Mouse (Mus musculus) heart, postnatal 0 days (tissue): ENCODE measurements around the gene BC107364. TPM values are rescaled to one million over a fixed set of nuclear protein-coding genes. Genes with fewer than 3 reads are reported as not detected.
"Not testable (repeated sequence)": the region's sequence is repeated elsewhere in the genome, so short reads cannot be mapped to it uniquely, and the experiment has no call there.

ENCODE experiments used
- ATAC-seq: fragments of 200-750 bp; cut with Nextera tagmentation; 2 replicates; pipeline ENCODE4 v1.8.0; 2017; ENCODE audit warnings: low read depth, moderate number of reproducible peaks, moderate library complexity; ENCODE audit not compliant: insufficient read depth
- DNase-seq: peaks from one replicate; pipeline ENCODE4 v3.0.0-alpha.2; 2016; ENCODE audit warnings: low spot score
- H3K27ac ChIP-seq: fragments of 300-500 bp; sonication (generic); 2 replicates; pipeline ENCODE4 v1.5.1; 2014; ENCODE audit warnings: low read depth, mild to moderate bottlenecking
- H3K27me3 ChIP-seq: fragments of 300-500 bp; sonication (generic); 2 replicates; pipeline ENCODE4 v1.6.1; 2014; ENCODE audit warnings: low read length, mixed read lengths; ENCODE audit not compliant: control insufficient read depth, insufficient read depth
- H3K36me3 ChIP-seq: fragments of 300-500 bp; sonication (generic); replicated peaks from 2 replicates; pipeline ENCODE4 v1.6.1; 2014; ENCODE audit warnings: low read length, mixed read lengths; ENCODE audit not compliant: control insufficient read depth, insufficient read depth
- H3K4me1 ChIP-seq: fragments of 300-500 bp; sonication (generic); 2 replicates; pipeline ENCODE4 v1.6.1; 2014; ENCODE audit warnings: antibody characterized with exemption; ENCODE audit not compliant: control insufficient read depth, insufficient read depth
- H3K4me2 ChIP-seq: fragments of 300-500 bp; sonication (generic); 2 replicates; pipeline ENCODE4 v1.6.1; 2014; ENCODE audit warnings: low read depth, mild to moderate bottlenecking, low read length, moderate library complexity
- H3K4me3 ChIP-seq: fragments of 300-500 bp; sonication (generic); 2 replicates; pipeline ENCODE4 v1.5.1; 2014; ENCODE audit warnings: low read depth, low read length
- H3K9ac ChIP-seq: fragments of 300-500 bp; sonication (generic); replicated peaks from 2 replicates; pipeline ENCODE4 v1.6.1; 2014; ENCODE audit warnings: low read depth, low read length, mixed read lengths
- H3K9me3 ChIP-seq: fragments of 300-500 bp; sonication (generic); replicated peaks from 2 replicates; pipeline ENCODE4 v1.6.1; 2016; ENCODE audit warnings: low read length; ENCODE audit not compliant: control insufficient read depth
- CTCF ChIP-seq: IDR thresholded peaks from 2 replicates; pipeline ENCODE4 v1.5.1; 2016; ENCODE audit warnings: antibody characterized with exemption, control low read depth, low read depth
- EP300 ChIP-seq: IDR thresholded peaks from 2 replicates; pipeline ENCODE4 v1.6.1; 2016; ENCODE audit warnings: antibody characterized with exemption, low read depth
- WGBS: fragments of 180-500 bp; shearing (Covaris S2); extraction: QIAGEN DNeasy Blood & Tissue Kit; methylation state at CpG from one replicate; pipeline ENCODE4 v1.1.7; 2014; 5-methylcytosine and 5-hydroxymethylcytosine counted together
- polyA plus RNA-seq: library from polyadenylated mRNA; unstranded; fragments of >200 nt; fragmentation: Nextera tagmentation; extraction: Ambion mirVana; gene quantifications from 2 replicates; pipeline ENCODE4 v1.2.1, GENCODE M21; 2015
- total RNA-seq: library from RNA; depleted of rRNA; stranded (reverse); fragments of >200 nt; gene quantifications from 2 replicates; pipeline ENCODE4 v1.2.3, GENCODE M21; 2014; ENCODE audit warnings: low replicate concordance

BC107364 gene
- total and polyA plus RNA-seq, 2 experiments from 2014 or later, result 0.40 TPM; not detected in 1

- Histone ChIP-seq H3K27ac (no peak overlapping the region), H3K9me3 (no peaks in the 10 kb centered on the region; the same call in 1 of the 2 replicates), H3K4me2 (no peak overlapping the region), H3K4me1 (no peaks in the 10 kb centered on the region), H3K27me3 (peaks cover 31% of the 10 kb centered on the region), H3K4me3 (no peak overlapping the region), H3K36me3 (no peaks in the 10 kb centered on the region), H3K9ac (no peak overlapping the region)
- 62% methylated on average over 4 of the region's 4 CpGs for WGBS
- ATAC-seq (no peak), DNase-seq (no peak)
- TF ChIP-seq CTCF, result no peak
- TF ChIP-seq EP300, result no peak
Measured at GRCm38 (mm10) chr3:96429819-96430132, 22.3 kb downstream of the BC107364 start.

GRCm38 (mm10) chr3:96428941-96429818 is 22.9 kb downstream of the BC107364 start:
- H3K9me3 ChIP-seq, result no peaks in the 10 kb centered on the region
- H3K9ac ChIP-seq, result no peak overlapping the region
- DNase-seq, result peak; percentile 1
- 71% methylated on average over 13 of the region's 13 CpGs for WGBS
- no peaks in the 10 kb centered on the region for H3K36me3 ChIP-seq
- no peak overlapping the region for H3K4me3 ChIP-seq
- TF ChIP-seq CTCF (no peak), EP300 (no peak)
- peaks cover 26% of the 10 kb centered on the region for H3K27me3 ChIP-seq
- H3K4me2 ChIP-seq, result no peak overlapping the region
- ATAC-seq, result no peak
- no peaks in the 10 kb centered on the region for H3K4me1 ChIP-seq
- no peak overlapping the region for H3K27ac ChIP-seq

- H3K9me3 ChIP-seq, result no peaks in the 10 kb centered on the region
- DNase-seq, result no peak
- peak; percentile 74 for ATAC-seq
- no peak overlapping the region for H3K9ac ChIP-seq
- H3K4me1 ChIP-seq, result no peaks in the 10 kb centered on the region
- H3K4me3 ChIP-seq, result peak overlapping the region; percentile 16; the same call in 1 of the 2 replicates
- H3K27me3 ChIP-seq, result peaks cover 31% of the 10 kb centered on the region
- 5% methylated on average over 16 of the region's 16 CpGs for WGBS
- TF ChIP-seq EP300 (no peak), CTCF (peak; percentile 29; the same call in 1 of the 2 replicates)
- H3K36me3 ChIP-seq, result no peaks in the 10 kb centered on the region
- no peak overlapping the region for H3K27ac ChIP-seq
- peak overlapping the region; percentile 39 for H3K4me2 ChIP-seq
Measured at GRCm38 (mm10) chr3:96427761-96428462, 24.2 kb downstream of the BC107364 start.

GRCm38 (mm10) chr3:96427311-96427710 is 24.8 kb downstream of the BC107364 start:
- Histone ChIP-seq H3K4me3 (peak overlapping the region; percentile 16; the same call in 1 of the 2 replicates), H3K9me3 (no peaks in the 10 kb centered on the region), H3K4me1 (no peaks in the 10 kb centered on the region), H3K27me3 (peaks cover 32% of the 10 kb centered on the region), H3K36me3 (no peaks in the 10 kb centered on the region), H3K4me2 (peak overlapping the region; percentile 39), H3K27ac (no peak overlapping the region), H3K9ac (no peak overlapping the region)
- no peak for ATAC-seq
- DNase-seq, result no peak
- WGBS, result 10% methylated on average over 4 of the region's 4 CpGs
- no peak for TF ChIP-seq CTCF
- TF ChIP-seq EP300, result no peak

- Histone ChIP-seq H3K4me3 (no peak overlapping the region), H3K9ac (no peak overlapping the region), H3K27me3 (peaks cover 36% of the 10 kb centered on the region), H3K27ac (no peak overlapping the region), H3K36me3 (no peaks in the 10 kb centered on the region), H3K9me3 (no peaks in the 10 kb centered on the region), H3K4me2 (no peak overlapping the region), H3K4me1 (no peaks in the 10 kb centered on the region)
- DNase-seq (no peak), ATAC-seq (no peak)
- 78% methylated on average over 4 of the region's 4 CpGs for WGBS
- TF ChIP-seq CTCF (no peak), EP300 (no peak)
Measured at GRCm38 (mm10) chr3:96426268-96426667, 25.8 kb downstream of the BC107364 start.

GRCm38 (mm10) chr3:96424447-96424846 is 27.7 kb downstream of the BC107364 start:
- not testable (repeated sequence) for H3K36me3 ChIP-seq, H3K4me1 ChIP-seq, H3K27ac ChIP-seq, H3K9ac ChIP-seq, DNase-seq, H3K9me3 ChIP-seq, ATAC-seq, H3K4me3 ChIP-seq, H3K4me2 ChIP-seq
- H3K27me3 ChIP-seq, result peaks cover 30% of the 10 kb centered on the region
- WGBS, result 39% methylated on average over 4 of the region's 4 CpGs
